Mouse (Mus musculus) lung, postnatal 4 days (tissue): ENCODE measurements around the gene Tcp11l1.

Experiments used
- DNase-seq, 2 experiments: peaks; one replicate each; pipeline ENCODE4 v3.0.0; 2021

Gene Tcp11l1

DNA sequence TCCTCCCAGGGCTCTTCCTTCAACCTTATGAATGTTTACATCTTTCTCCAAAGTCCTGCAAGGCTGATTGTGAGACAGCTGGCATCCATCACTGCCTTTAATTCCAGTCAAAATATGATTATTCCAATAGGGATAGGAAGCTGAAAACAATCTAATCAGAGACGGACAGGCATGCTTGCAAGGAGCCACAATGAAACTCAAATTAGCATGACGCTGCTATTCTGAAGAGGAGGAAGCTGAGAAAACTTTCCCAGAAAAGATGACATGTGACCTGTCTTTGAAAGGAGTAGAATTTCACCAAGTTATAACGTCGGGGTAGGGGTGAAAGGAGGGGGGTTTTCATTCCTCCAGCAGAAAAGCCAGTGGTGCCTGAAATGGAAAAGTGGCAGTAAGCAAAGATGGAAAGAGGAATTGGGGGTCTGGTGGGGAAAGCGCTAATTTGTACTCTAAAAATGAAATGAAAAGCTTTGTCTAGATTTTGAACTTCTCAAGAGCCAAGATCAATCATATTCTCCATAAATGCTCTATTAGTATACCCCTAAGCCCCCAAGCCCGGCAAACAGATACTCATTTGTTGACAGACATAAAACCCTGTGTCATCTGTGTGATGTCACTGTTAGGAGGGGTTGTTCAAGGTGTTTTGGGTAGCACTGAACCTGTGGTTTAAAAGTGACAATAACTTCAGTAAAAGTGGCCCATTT is 1.1 kb downstream of the Tcp11l1 start:
- no peak for DNase-seq

DNA sequence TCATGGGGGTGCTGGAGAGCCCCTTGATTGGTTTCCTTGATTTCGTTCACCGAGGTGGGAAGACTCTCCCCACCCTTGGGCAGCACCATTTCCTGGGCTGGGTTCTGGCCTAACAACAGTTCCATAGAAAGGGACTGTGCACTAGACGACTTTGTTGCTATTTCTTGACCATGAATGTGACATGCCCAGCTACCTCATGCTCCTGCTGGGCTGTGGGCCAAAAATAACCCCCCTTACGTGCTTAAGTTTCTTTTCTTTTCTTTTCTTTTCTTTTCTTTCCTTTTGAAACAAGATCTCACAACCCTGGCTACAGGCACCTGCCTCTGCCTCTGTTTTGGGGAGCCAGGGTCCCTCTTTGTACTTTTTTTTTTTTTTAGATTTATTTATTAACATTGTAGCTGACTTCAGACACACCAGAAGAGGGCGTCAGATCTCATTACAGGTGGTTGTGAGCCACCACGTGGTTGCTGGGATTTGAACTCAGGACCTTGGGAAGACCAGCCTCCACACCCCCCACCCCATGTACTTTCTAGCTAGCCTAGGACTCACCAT is 2.1 kb downstream of the Tcp11l1 start:
- no peak for DNase-seq

DNA sequence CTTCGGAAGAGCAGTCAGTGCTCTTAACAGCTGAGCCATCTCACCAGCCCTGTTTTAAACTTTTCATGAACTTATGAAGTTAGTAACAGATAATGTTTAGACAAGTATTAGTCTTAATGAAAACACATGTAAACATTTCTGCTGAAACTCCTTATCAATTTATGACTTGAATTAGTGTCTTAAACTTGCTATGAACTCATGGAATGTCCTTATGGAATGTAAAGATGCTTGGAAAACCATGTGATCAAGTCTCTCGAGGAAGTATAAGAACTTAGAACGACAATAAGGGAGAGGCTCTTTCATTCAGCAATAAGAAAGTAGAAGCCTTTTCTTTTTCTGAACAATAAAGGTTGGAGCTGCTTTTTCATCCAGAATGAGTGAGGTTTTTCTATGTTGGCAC is 7.6 kb downstream of the Tcp11l1 start:
- no peak for DNase-seq

DNA sequence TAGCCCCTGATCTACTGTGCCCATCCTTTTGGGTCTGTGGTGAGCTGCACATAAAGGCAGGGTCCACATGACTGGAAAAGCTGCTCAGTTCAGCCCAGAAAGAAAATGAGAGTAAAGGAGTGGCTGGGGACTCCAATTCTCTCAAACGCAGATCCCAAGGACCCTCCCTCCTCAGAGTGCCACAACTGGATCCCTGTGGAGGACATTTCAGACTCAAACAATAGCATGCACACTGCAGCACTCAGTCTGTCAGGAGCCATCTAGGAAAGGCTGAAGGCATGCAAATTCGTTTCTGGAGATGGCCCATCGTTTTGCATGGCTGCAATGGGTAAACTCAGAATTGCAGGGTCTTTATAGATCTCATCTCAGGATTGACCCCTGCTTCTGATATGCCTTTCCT is 8.8 kb downstream of the Tcp11l1 start:
- DNase-seq = no peak

DNA sequence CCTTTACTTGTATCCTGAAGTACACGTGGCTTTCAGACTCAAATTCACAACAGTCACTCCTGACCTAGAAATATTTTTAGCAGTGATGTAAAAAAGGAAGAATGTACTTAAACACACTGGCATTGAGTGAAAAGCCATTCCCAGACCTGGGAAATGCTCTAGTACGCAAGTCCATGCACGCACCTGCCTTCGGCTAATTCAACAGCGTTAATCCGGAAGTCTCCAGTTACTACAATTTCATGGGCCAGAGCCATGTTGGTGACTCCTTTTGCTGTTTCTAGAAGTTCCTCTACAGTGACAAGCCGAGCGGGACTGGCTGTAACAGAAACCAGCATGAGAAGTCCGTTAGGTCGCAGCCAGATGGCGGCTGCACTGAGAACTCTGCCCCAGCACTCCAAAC is 12.3 kb downstream of the Tcp11l1 start:
- DNase-seq = no peak

DNA sequence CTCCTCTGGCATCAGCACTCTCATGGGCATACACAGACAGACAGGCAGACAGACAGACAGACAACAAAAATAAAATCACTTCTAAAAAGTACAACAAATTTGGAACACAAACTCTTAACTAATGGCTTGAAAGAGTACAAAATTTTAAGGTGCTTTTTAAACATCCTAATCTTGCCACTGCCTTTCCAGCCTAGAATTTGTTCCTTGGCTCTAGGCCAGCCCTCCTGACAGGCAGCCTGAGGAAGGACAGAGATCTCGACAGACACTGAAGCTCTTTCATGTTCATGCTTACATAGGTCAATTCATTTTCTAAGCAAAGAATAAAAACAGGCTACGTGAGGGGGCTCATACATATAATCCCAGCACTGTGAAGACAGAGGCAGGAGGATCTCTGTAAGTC is 19.4 kb downstream of the Tcp11l1 start:
- no peak for DNase-seq

DNA sequence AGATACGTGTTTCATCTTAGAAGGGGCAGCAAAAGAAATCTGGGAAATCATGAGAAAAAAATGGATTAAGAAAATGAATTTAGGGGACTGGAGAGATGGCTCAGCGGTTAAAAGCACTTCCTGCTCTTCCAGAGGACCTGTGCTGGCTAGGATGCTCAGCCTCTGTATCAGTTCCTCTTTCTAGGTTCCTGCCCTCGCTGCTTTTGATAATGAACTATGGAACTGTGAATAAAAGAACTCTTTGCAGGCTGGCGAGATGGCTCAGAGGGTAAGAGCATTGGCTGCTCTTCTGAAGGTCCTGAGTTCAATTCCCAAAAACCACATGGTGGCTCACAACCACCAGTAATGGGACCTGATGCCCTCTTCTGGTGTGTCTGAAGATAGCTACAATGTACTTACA is 21.2 kb downstream of the Tcp11l1 start:
- DNase-seq = no peak

DNA sequence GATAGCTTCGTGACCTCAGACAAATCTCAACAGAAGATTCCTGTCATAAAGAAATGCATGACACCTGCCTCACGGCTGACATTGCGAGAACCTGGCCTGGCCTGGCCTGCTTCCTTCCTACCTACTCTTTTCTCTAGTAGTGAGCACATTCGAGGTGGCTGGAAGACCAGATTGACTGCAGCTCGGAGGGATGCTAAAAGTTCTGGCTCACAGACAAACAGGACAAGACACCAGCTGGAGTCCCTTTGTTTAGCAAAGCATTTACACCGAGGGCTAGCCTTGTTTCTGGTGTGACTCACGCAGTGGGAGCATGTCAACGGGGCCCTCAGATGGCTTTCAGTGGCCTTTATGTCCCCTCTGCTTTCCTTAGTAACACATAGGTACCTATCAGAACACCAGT is 23.2 kb downstream of the Tcp11l1 start:
- DNase-seq = no peak

DNA sequence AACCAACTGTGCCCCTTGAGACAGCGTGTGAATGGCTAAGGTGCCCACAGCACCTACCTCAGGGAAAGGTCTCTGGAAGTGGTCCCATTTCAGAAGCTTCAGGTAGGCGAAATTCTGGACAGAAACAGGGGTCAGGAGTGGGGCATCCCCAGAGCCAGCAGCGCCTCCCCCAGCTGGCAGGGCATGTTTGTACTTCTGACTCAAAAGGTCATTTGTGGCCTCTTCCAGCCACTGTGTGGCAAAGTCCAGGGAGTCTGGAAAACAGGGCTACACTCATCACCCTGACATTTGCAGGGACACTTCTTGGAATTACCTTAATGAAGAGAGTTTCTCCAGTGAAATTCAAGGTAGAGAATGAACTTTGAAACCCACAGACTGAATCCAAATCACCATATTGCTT is 23.6 kb downstream of the Tcp11l1 start:
- DNase-seq = no peak

DNA sequence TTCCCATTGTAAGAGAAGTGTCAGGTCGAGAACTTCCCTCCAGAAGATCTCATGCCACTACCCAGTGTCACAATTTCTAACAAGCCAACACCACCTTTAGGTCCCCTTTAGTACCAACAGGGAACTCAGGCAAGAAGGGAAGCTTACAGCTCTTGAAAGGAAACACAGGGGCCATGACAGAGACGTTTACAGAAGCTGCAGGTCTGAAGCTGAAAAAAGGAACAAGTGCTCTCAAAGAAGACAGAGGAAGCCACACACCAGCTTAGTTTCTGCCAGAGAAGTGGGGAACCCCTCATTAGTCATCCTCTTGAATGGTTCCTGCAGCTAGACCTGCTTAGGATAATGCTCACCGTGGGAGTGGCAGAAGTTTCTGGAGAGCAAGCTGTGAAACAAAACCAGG is 24.7 kb downstream of the Tcp11l1 start:
- no peak for DNase-seq

DNA sequence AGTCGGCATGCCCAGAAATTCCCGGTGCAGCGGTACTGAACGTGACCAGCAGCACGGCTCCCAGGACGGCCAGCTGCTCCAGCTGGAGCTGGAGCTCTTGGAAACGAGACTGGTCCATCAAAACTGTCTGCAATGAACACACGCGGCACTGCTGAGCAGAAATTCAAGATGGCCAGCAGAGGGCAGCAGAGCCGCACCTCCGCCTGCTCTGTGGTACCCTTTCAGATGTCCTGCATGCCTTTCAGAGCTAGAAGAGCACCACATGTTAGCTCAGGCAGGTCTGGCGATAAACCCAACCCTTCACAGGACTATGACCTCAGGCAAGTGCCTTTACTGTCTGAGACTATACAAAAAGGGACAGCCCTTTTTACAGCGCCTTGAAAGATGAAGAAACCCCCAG is 26.6 kb downstream of the Tcp11l1 start:
- DNase-seq = peak; percentile 82 to 84

DNA sequence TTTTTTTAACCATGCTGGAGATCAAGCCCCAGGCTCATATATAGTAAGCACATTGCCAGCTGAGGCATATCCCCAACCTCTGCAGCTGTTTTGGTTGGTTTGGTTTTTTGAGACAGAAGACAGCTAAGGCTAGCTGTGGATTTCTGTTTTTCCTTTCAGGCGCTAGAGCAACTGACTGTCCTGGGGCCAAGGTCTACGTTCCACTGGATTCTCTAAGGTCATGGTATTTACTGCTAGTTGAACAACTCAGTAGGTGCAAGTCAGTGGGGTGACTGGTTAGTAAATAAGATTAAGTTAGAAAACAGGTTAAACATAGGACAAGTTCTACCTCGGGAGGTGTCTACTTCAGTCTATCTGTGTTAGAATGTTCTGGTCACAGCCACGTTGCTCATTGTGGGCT is 27.2 kb downstream of the Tcp11l1 start:
- no peak for DNase-seq

DNA sequence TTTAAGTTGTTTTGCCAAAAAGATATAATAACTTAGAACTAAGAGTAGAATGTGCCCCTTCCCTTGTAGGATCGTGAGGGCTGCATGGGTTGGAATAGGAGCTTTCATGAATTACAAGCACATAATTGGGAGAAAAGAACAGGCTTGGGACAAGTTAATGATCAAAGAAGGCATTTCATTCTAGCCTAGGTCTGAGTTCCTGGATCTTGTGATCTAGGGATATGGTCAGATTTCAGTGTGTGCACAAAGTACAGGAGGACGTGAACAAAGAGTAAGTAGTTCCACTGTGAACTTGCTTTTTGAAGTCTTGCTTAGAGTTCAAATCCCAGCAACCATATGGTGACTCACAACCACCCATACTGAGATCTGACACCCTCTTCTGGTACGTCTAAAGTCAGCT is 34.6 kb downstream of the Tcp11l1 start:
- DNase-seq = no peak

DNA sequence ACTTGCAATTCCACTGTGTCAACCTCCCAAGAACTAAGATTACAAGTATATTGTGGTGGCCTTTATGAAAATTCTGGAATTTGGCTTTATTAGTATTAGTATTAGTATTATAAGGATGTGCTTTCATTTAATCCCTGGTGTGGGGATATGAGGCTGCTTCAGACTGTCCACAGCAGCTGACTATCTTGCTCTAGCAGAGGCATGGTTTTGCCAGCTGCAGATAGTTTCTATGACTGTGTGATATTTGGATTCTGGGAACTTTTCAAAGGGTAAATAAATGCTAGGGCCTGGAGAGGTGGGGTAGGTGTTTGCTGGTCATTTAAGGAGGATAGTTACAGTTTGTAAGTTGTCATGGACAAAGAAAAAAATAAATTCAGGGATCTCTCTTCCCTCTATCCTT is 40.2 kb downstream of the Tcp11l1 start:
- DNase-seq = no peak

DNA sequence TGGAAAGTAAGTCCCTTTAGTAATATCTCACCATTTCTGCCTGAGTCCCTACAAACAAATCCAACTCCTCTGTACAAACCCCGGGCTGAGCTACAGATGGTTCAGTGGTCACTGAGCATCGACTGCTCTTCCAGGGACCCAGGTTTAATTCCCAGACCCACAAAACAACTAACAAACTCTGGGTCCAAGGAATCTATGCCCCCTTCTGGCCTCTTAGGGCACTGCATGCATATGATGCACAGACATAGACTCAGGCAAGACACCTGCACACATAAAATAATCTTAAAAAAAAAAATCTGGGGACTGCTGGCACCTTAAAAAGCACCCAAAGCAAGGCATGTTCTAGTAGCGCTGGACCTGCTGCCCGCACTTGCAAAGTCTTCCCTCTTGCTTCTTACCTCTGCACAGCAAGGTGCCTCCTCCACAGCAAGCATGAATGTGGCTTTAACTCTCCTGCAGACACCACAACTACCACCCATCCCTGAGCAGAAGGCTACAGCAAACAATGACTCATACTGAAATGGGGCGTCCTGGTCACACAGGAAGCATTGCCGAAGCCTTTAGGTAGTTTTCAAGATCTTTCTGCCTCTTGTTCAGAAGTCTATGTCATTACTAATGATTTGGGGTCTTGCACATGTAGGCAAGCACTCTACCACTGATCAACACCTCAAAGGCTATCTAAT is 42.7 kb downstream of the Tcp11l1 start:
- DNase-seq = no peak

DNA sequence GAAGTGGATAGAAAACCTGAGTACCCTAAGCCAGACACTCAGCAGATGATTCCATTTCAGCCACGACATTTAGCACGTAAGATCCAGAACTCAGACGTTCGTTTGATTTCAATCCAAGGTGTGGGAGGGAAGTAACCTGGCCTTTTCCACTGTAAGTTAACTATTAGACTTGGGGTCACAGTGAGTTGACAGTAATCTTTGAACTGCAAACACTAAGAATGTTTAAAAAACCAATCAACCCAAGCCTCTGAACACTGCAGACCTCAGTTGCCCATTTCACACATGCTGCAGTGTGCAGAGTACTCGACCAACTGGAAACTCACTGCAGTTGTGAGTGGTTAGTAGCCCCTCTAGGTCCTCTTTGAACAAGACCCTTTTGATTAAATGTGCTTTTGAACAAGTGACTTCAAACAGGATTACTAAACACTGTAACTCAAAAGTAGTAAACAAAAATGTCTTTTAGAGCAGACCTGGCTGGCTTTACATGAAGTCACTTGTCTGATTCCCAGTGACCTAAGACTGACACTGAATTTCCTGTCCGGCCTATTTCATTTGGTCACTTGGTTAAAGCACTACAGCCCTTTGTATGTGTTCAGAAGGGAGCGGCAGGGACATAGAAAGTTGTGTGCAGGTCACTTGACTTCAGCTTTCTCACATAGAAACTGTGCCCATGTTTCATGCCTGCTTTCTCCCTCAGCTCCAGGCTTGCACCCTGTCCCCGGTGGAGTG is 48.4 kb downstream of the Tcp11l1 start:
- DNase-seq = no peak

DNA sequence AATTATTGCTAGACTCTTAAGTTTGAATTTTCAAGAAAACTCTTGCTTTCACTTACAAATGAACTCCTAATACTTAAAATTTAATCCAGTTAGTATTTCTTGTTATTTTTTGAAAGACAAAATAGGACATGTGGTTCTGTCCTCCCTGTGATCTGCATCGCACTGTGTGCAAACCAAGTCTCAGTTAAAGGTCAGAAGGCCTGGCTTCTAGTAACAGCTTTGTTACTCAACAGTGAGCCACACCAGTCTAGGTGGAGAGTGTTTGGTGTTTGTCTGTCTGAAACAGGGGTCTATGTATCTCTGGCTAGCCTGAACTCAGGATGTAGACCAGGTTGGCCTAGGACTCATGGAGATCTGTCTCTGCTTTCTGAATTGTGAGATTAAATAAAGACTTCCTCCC is 53.3 kb downstream of the Tcp11l1 start:
- no peak for DNase-seq

DNA sequence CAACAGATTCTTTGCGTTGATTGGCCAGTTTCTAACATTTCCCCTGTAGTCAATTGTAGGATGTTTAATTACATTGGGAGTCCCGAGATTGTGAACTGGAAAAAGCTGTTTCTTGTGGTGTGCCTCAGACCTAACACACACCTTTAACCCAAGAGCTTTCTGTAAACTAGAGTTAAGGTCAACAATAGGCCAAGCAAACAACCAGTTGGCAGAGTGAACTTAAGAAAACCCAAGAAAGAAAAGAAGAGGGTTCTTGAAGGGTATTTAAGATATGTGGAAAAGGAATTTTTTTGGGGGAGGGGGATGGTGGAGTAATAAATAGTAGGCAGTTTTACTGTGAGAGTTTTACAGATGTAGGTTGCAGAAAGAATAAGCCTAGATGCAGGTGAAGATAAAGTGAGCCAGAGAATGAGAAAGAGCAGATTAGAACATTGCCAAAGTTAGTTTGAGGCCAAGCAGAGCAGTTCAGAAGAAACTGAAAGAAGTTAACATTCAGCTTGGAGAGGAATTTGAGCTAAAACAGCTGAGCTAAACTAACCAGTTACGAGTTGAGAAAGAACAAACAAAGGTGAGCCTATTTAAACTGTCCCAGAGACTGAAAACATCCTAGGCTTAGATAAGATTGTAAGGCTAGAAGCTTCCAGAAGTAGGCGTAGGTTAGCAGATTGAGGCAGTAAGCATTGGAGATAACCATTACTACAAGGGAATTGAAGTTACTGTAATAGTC is 95.8 kb downstream of the Tcp11l1 start:
- no peak for DNase-seq

DNA sequence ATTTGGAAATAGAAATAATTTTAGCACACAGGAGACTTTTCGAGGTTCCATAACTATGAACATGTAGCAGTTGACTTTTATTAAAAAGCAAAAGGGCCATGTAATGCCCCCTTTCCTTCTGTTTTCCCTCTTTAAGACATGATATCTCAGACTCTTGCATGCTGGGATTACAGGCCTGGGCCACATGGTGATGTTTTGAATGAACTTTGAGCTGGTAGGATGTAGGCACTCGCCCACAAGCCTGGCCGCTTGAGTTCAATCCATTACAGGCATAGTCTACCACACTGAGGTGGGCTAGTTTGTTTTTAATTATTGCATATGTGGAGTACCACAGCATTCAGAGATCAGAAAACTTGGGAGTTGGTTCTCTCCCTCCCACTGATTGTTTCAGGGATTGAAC is 97.2 kb downstream of the Tcp11l1 start:
- DNase-seq = no peak
